Mouse (Mus musculus) bone marrow macrophage, adult 2 months (primary cell): ENCODE results near the gene Pld1.

Experiments used
- CTCF ChIP-seq: IDR thresholded peaks from 2 replicates; pipeline ENCODE4 v1.5.1; 2012; ENCODE audit warnings: low read depth, mild to moderate bottlenecking, low read length, moderate library complexity
- POLR2A ChIP-seq: IDR thresholded peaks from 2 replicates; pipeline ENCODE4 v1.6.1; 2012; ENCODE audit warnings: mild to moderate bottlenecking, low read depth, low read length, borderline replicate concordance

- TF ChIP-seq POLR2A = no peak
- no peak for TF ChIP-seq CTCF
Measured at GRCm38 (mm10) chr3:27976931-27977544, 38.5 kb downstream of the Pld1 start.
